Mouse (Mus musculus): Measurements from ENCODE around the gene Hacl1.

- TF ChIP-seq POLR2A (IDR thresholded peaks at IDR 0.05; ENCODE audit: low read depth, low read length): no peak
- peak; percentile 33; the same call in 1 of the 2 replicates for TF ChIP-seq CTCF (IDR thresholded peaks at IDR 0.05; ENCODE audit: extremely low read depth, insufficient read length, insufficient replicate concordance, low read depth, low read length)
Observed at GRCm38 (mm10) chr14:31605514-31605913, 35.6 kb downstream of the Hacl1 start.

All from small intestine, adult 2 months (tissue).